15 mouse cellular contexts compared by ENCODE assay signal in the genomic region with DNA sequence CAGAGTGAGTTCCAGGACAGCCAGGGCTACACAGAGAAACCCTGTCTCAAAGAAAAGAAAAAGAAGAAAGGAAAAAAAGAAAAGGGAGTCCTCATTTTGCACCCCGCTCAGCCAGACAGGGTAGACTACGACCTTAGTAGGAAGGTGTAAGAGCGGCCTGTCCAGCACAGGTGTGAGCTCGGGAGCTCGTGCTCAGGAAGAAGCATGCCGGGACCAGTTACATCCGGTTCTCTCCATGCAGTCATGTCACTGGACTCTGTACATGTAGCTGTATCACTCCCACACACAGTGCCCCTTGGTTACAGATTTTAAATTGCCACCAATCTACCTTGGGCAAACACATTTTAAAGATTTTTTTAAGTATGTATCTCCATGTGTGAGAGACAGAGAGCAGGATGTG.
"Had no signal": no experiment of that assay in that cellular context is flagged by ENCODE, and none has a peak within 500 bp of the region (broad histone marks: within the 10 kb centered on the region; RNA-seq: fewer than 3 reads in every experiment).

No protein-coding gene starts in this region.

- H3K36me3 ChIP-seq: limb, embryonic 10.5 days; liver, embryonic 15.5 days; neural tube, embryonic 12.5 days had no signal

- H3K27ac ChIP-seq: hindbrain, postnatal 0 days; limb, embryonic 10.5 days; liver, embryonic 15.5 days; neural tube, embryonic 12.5 days had no signal

- H3K9ac ChIP-seq: liver, embryonic 15.5 days; neural tube, embryonic 12.5 days had no signal

- H3K4me1 ChIP-seq: liver, embryonic 15.5 days; neural tube, embryonic 12.5 days had no signal

- H3K4me3 ChIP-seq: limb, embryonic 10.5 days; liver, embryonic 15.5 days; neural tube, embryonic 12.5 days had no signal

- ATAC-seq: hindbrain, postnatal 0 days; lung, postnatal 0 days had no signal

- H3K27me3 ChIP-seq: liver, embryonic 15.5 days; neural tube, embryonic 12.5 days had no signal

- DNase-seq: layer of hippocampus, adult 9-11 months; lung, adult 2 months; lung, postnatal 36 days; midbrain, embryonic 14.5 days; retina, postnatal 1 day; right cerebral cortex, postnatal 4 days; spleen, adult 18-20 months; thymus, adult 2 months; thymus, postnatal 36 days had no signal

- H3K4me2 ChIP-seq: liver, embryonic 11.5 days; liver, embryonic 15.5 days; neural tube, embryonic 12.5 days had no signal

- H3K9me3 ChIP-seq: limb, embryonic 10.5 days; liver, embryonic 15.5 days; neural tube, embryonic 12.5 days had no signal
